Mouse (Mus musculus) CH12.LX (cell line): ENCODE measurements at regions not wholly inside any gene's neighbourhood (a gene's known extent, or its start where the extent isn't known, plus 50 kb on each side); places are given as distances from the start of the nearest gene placed in this dataset.

ENCODE experiments used
- DNase-seq: peaks from one replicate; pipeline ENCODE4 v3.0.0-alpha.2; 2013; ENCODE audit errors: extremely low read depth
- H3K27ac ChIP-seq: 2 replicates; pipeline ENCODE4 v1.5.1; 2012; ENCODE audit warnings: low read depth, mild to moderate bottlenecking, control low read depth, moderate library complexity; ENCODE audit not compliant: insufficient read depth
- H3K27me3 ChIP-seq: replicated peaks from 2 replicates; pipeline ENCODE3; 2012; ENCODE audit warnings: inconsistent platforms
- H3K36me3 ChIP-seq, 2 experiments: replicated peaks in 1 of 2; 2 replicates each; pipeline versions ENCODE3 to v1.6.1; 2012; ENCODE audit warnings: inconsistent platforms in 1 of 2, low read length in 1 of 2, mild to moderate bottlenecking in 1 of 2, mixed read lengths in 1 of 2, moderate library complexity in 1 of 2; ENCODE audit not compliant: control insufficient read depth in 1 of 2, insufficient read depth in 1 of 2
- H3K4me1 ChIP-seq, 2 experiments: 2 replicates each; pipeline ENCODE4 v1.6.1; 2012; ENCODE audit warnings: inconsistent platforms in 1 of 2, moderate library complexity in 1 of 2; ENCODE audit not compliant: insufficient read depth in 2 of 2, control insufficient read depth in 1 of 2
- H3K4me2 ChIP-seq: 2 replicates; pipeline ENCODE4 v1.6.1; 2012; ENCODE audit warnings: low read depth, mild to moderate bottlenecking, control low read depth; ENCODE audit not compliant: poor library complexity, insufficient read depth, severe bottlenecking
- H3K4me3 ChIP-seq, 3 experiments: fragments of 150-350 bp in 1 of 3; sonication (generic) in 1 of 3; replicated peaks in 1 of 3; 2 replicates each; pipeline versions ENCODE3 to v1.5.1; 2011 to 2012; ENCODE audit warnings: low read depth in 2 of 3, low read length in 2 of 3, mild to moderate bottlenecking in 2 of 3, moderate library complexity in 2 of 3, control low read depth in 1 of 3, improper control_type of control experiment in 1 of 3, inconsistent platforms in 1 of 3, mixed read lengths in 1 of 3; ENCODE audit not compliant: poor library complexity in 1 of 3
- H3K79me2 ChIP-seq: replicated peaks from 2 replicates; pipeline ENCODE4 v1.6.1; 2012; ENCODE audit warnings: mild to moderate bottlenecking, moderate library complexity; ENCODE audit not compliant: control insufficient read depth, poor library complexity, insufficient read depth, severe bottlenecking; ENCODE audit errors: extremely low read depth
- H3K9ac ChIP-seq: 2 replicates; pipeline ENCODE4 v1.6.1; 2012; ENCODE audit warnings: low read depth, mild to moderate bottlenecking, control low read depth, moderate library complexity; ENCODE audit not compliant: insufficient read depth
- H3K9me3 ChIP-seq: replicated peaks from 2 replicates; pipeline ENCODE3; 2012; ENCODE audit warnings: low read length, inconsistent platforms, mixed read lengths
- BHLHE40 ChIP-seq: IDR thresholded peaks from 2 replicates; pipeline ENCODE4 v1.6.1; 2011; ENCODE audit warnings: mild to moderate bottlenecking, low read depth, low read length, improper control_type of control experiment
- E2F4 ChIP-seq: IDR thresholded peaks from 2 replicates; pipeline ENCODE4 v1.6.1; 2011; ENCODE audit warnings: low read depth, low read length, improper control_type of control experiment; ENCODE audit not compliant: insufficient replicate concordance
- ELF1 ChIP-seq: IDR thresholded peaks from 2 replicates; pipeline ENCODE4 v1.6.1; 2014; ENCODE audit warnings: low read depth, mild to moderate bottlenecking, inconsistent platforms, low read length, improper control_type of control experiment
- EP300 ChIP-seq: IDR thresholded peaks from 2 replicates; pipeline ENCODE4 v1.6.1; 2011; ENCODE audit warnings: low read length, improper control_type of control experiment
- HCFC1 ChIP-seq: IDR thresholded peaks from 2 replicates; pipeline ENCODE4 v1.6.1; 2012; ENCODE audit warnings: low read depth, mild to moderate bottlenecking, inconsistent platforms, low read length, improper control_type of control experiment
- JUN ChIP-seq: IDR thresholded peaks from 2 replicates; pipeline ENCODE4 v1.6.1; 2011; ENCODE audit warnings: low read depth, mild to moderate bottlenecking, low read length, improper control_type of control experiment, moderate library complexity; ENCODE audit not compliant: insufficient read depth
- KAT2A ChIP-seq: IDR thresholded peaks from 2 replicates; pipeline ENCODE4 v1.6.1; 2012; ENCODE audit warnings: low read length, improper control_type of control experiment, inconsistent platforms; ENCODE audit not compliant: insufficient replicate concordance
- MAFK ChIP-seq: IDR thresholded peaks from 2 replicates; pipeline ENCODE4 v1.6.1; 2011; ENCODE audit warnings: low read length, improper control_type of control experiment; ENCODE audit not compliant: insufficient replicate concordance
- MAX ChIP-seq: IDR thresholded peaks from 2 replicates; pipeline ENCODE4 v1.6.1; 2011; ENCODE audit warnings: low read length, improper control_type of control experiment
- MAZ ChIP-seq: IDR thresholded peaks from 2 replicates; pipeline ENCODE4 v1.6.1; 2012; ENCODE audit warnings: low read depth, mild to moderate bottlenecking, inconsistent platforms, low read length, improper control_type of control experiment, moderate library complexity
- MEF2A ChIP-seq: IDR thresholded peaks from 2 replicates; pipeline ENCODE4 v1.6.1; 2014; ENCODE audit warnings: low read depth, mild to moderate bottlenecking, inconsistent platforms, low read length, improper control_type of control experiment, borderline replicate concordance
- MXI1 ChIP-seq: IDR thresholded peaks from 2 replicates; pipeline ENCODE4 v1.6.1; 2011; ENCODE audit warnings: mild to moderate bottlenecking, low read depth, low read length, improper control_type of control experiment
- NRF1 ChIP-seq: IDR thresholded peaks from 2 replicates; pipeline ENCODE4 v1.6.1; 2014; ENCODE audit warnings: low read depth, mild to moderate bottlenecking, inconsistent platforms, low read length, improper control_type of control experiment, moderate library complexity
- PAX5 ChIP-seq: IDR thresholded peaks from 2 replicates; pipeline ENCODE4 v1.6.1; 2012; ENCODE audit warnings: low read length, inconsistent platforms, mixed read lengths
- POLR2A ChIP-seq: IDR thresholded peaks from 2 replicates; pipeline ENCODE4 v1.6.1; 2011; ENCODE audit warnings: low read depth, mild to moderate bottlenecking, improper control_type of control experiment, low read length
- POLR2AphosphoS2 ChIP-seq: IDR thresholded peaks from 2 replicates; pipeline ENCODE4 v1.6.1; 2011; ENCODE audit warnings: low read depth, low read length, improper control_type of control experiment
- RCOR1 ChIP-seq: conservative IDR thresholded peaks from 2 replicates; pipeline ENCODE4 v1.6.1; 2012; ENCODE audit warnings: low read depth, mild to moderate bottlenecking, inconsistent platforms, low read length, improper control_type of control experiment
- SIN3A ChIP-seq: IDR thresholded peaks from 2 replicates; pipeline ENCODE4 v1.6.1; 2012; ENCODE audit warnings: low read length, improper control_type of control experiment, inconsistent platforms
- SMC3 ChIP-seq: IDR thresholded peaks from 2 replicates; pipeline ENCODE4 v1.6.1; 2011; ENCODE audit warnings: low read depth, low read length, improper control_type of control experiment
- TCF12 ChIP-seq: IDR thresholded peaks from 2 replicates; pipeline ENCODE4 v1.6.1; 2014; ENCODE audit warnings: low read depth, mild to moderate bottlenecking, inconsistent platforms, low read length, improper control_type of control experiment
- UBTF ChIP-seq: IDR thresholded peaks from 2 replicates; pipeline ENCODE4 v1.6.1; 2012; ENCODE audit warnings: low read depth, mild to moderate bottlenecking, inconsistent platforms, low read length, improper control_type of control experiment, moderate library complexity
- USF1 ChIP-seq: IDR thresholded peaks from 2 replicates; pipeline ENCODE4 v1.6.1; 2014; ENCODE audit warnings: low read depth, mild to moderate bottlenecking, inconsistent platforms, low read length, improper control_type of control experiment
- ZC3H11A ChIP-seq: IDR thresholded peaks from 2 replicates; pipeline ENCODE4 v1.6.1; 2012; ENCODE audit warnings: low read depth, mild to moderate bottlenecking, inconsistent platforms, low read length, improper control_type of control experiment
- ZKSCAN1 ChIP-seq: IDR thresholded peaks from 2 replicates; pipeline ENCODE4 v1.6.1; 2012; ENCODE audit warnings: low read depth, inconsistent platforms, low read length, improper control_type of control experiment, borderline replicate concordance
- dilution Hi-C: fragments of 300-500 bp; cut with MboI; formaldehyde crosslinking; loops from 2 replicates; pipeline ENCODE4 v1.14.3; 2020; ENCODE audit warnings: low sequenced_read_pairs; ENCODE audit not compliant: extremely low pct_unique_long_range_greater_than_20kb, extremely low pct_ligation_motif_present
- in situ Hi-C: fragments of 300-500 bp; cut with MboI; formaldehyde crosslinking; loops from 3 replicates; pipeline ENCODE4 v1.14.3; 2019; ENCODE audit warnings: low sequenced_read_pairs, low pct_ligation_motif_present, low pct_unique_long_range_greater_than_20kb, mixed read lengths

GRCm38 (mm10) chr11:79753491-79753890, 162.5 kb downstream of the Rab11fip4 start:
- H3K79me2 ChIP-seq, result no peaks in the 10 kb centered on the region
- DNase-seq, result no peak
- dilution Hi-C loops, result no loop called here

GRCm38 (mm10) chr11:79752717-79753480, 161.9 kb downstream of the Rab11fip4 start:
- Histone ChIP-seq H3K4me3 (no peak overlapping the region), H3K27ac (no peak overlapping the region), H3K79me2 (no peaks in the 10 kb centered on the region), H3K27me3 (no peaks in the 10 kb centered on the region), H3K36me3 (no peaks in the 10 kb centered on the region), H3K9ac (no peak overlapping the region), H3K4me1 (peaks cover 14 to 53% of the 10 kb centered on the region in 2 experiments), H3K4me2 (no peak overlapping the region), H3K9me3 (no peaks in the 10 kb centered on the region)
- in situ Hi-C loops (no loop called here), dilution Hi-C loops (no loop called here)
- DNase-seq, result no peak
- TF ChIP-seq BHLHE40 (no peak), E2F4 (no peak), USF1 (no peak), POLR2A (no peak), EP300 (no peak), SIN3A (no peak), MXI1 (no peak), MEF2A (no peak), HCFC1 (no peak)

More at GRCm38 (mm10) chr11:79753491-79753890, 162.5 kb downstream of the Rab11fip4 start:
- TF ChIP-seq JUN (no peak), ZKSCAN1 (no peak), NRF1 (no peak), UBTF (no peak), TCF12 (no peak), SIN3A (no peak), MEF2A (no peak), EP300 (no peak), RCOR1 (no peak), PAX5 (no peak), MAZ (no peak), MAFK (no peak), E2F4 (no peak), POLR2AphosphoS2 (no peak), ELF1 (no peak), SMC3 (no peak), USF1 (no peak), MAX (no peak), KAT2A (no peak), ZC3H11A (no peak)
- TF ChIP-seq, all 38 proteins: peak for 0
- Histone ChIP-seq H3K9me3 (no peaks in the 10 kb centered on the region), H3K4me3 (no peak overlapping the region), H3K4me2 (no peak overlapping the region), H3K27me3 (no peaks in the 10 kb centered on the region), H3K4me1 (peaks cover 14 to 53% of the 10 kb centered on the region in 2 experiments), H3K9ac (no peak overlapping the region), H3K27ac (no peak overlapping the region), H3K36me3 (no peaks in the 10 kb centered on the region)
- in situ Hi-C loops, result no loop called here
